Mouse (Mus musculus): Measurements from ENCODE around the gene Srxn1. TPM values are rescaled to one million over a fixed set of nuclear protein-coding genes. Genes with fewer than 3 reads are reported as not detected.

Gene Srxn1
- polyA plus RNA-seq, 1 experiment from 2014 or later: 25.8 TPM

GRCm38 (mm10) chr2:152090486-152090885 lies 14.8 kb upstream of the Srxn1 start:
- WGBS: 75% methylated on average over 5 of the region's 5 CpGs
- Histone ChIP-seq H3K27ac (replicated peaks) (no peak overlapping the region), H3K4me2 (no peak overlapping the region), H3K4me3 (replicated peaks) (no peak overlapping the region), H3K4me1 (peaks cover 84% of the 10 kb centered on the region), H3K27me3 (replicated peaks) (peaks cover 12% of the 10 kb centered on the region), H3K9me3 (replicated peaks) (no peaks in the 10 kb centered on the region), H3K36me3 (peaks cover 3% of the 10 kb centered on the region; the same call in 1 of the 2 replicates), H3K9ac (replicated peaks) (no peak overlapping the region)
- no peak for ATAC-seq (ENCODE audit: low FRiP score)

- peaks cover 77% of the 10 kb centered on the region for H3K4me1 ChIP-seq
- no peak for ATAC-seq (ENCODE audit: low FRiP score)
- H3K4me2 ChIP-seq: no peak overlapping the region
- H3K27me3 ChIP-seq (replicated peaks): peaks cover 12% of the 10 kb centered on the region
- 16% methylated on average over 12 of the region's 12 CpGs for whole genome bisulfite sequencing
- H3K4me3 ChIP-seq (replicated peaks): no peak overlapping the region
- no peak overlapping the region for H3K9ac ChIP-seq (replicated peaks)
- H3K27ac ChIP-seq (replicated peaks): no peak overlapping the region
- peaks cover 3% of the 10 kb centered on the region; the same call in 1 of the 2 replicates for H3K36me3 ChIP-seq
- H3K9me3 ChIP-seq (replicated peaks): no peaks in the 10 kb centered on the region
These were observed 13.8 kb upstream of the Srxn1 start for GRCm38 (mm10) chr2:152091342-152092056.

DNA sequence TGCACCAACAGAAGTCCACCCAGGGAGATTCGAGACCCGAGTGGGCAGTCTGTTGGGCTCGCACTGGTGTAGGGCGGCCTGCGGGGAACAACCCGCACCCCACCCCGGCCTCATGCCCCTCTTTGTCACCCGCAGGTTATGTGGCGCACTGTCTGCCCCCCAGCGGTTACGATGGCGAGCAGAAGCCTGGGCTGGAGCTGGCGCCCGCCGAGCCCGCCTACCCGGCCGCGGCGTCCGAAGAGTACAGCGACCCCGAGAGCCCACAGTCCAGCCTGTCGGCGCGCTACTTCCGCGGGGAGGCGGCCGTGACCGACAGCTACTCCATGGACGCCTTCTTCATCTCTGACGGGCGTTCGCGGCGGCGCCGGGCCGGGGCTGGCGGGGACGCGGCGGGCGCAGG lies 12.4 kb upstream of the Srxn1 start:
- H3K4me2 ChIP-seq: peak overlapping the region; percentile 54
- ATAC-seq (ENCODE audit: low FRiP score): no peak
- H3K4me3 ChIP-seq (replicated peaks): peak overlapping the region; percentile 33
- H3K27ac ChIP-seq (replicated peaks): no peak overlapping the region
- WGBS: 8% methylated on average over 45 of the region's 45 CpGs
- no peaks in the 10 kb centered on the region for H3K9me3 ChIP-seq (replicated peaks)
- H3K27me3 ChIP-seq (replicated peaks): peaks cover 12% of the 10 kb centered on the region
- H3K9ac ChIP-seq (replicated peaks): no peak overlapping the region
- peaks cover 72% of the 10 kb centered on the region for H3K4me1 ChIP-seq
- H3K36me3 ChIP-seq: no peaks in the 10 kb centered on the region; the same call in 1 of the 2 replicates

DNA sequence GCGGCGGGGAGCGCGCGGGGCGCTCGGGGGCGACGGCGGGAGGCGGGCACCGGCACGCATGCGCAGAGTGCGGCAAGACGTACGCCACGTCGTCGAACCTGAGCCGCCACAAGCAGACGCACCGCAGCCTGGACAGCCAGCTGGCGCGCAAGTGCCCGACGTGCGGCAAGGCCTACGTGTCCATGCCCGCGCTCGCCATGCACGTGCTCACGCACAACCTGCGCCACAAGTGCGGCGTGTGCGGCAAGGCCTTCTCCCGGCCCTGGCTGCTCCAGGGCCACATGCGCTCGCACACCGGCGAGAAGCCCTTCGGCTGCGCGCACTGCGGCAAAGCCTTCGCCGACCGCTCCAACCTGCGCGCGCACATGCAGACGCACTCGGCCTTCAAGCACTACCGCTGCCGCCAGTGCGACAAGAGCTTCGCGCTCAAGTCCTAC lies 11.9 kb upstream of the Srxn1 start:
- Histone ChIP-seq H3K4me2 (peak overlapping the region; percentile 54), H3K27ac (replicated peaks) (no peak overlapping the region), H3K36me3 (no peaks in the 10 kb centered on the region), H3K9ac (replicated peaks) (no peak overlapping the region), H3K4me3 (replicated peaks) (peak overlapping the region; percentile 33), H3K9me3 (replicated peaks) (no peaks in the 10 kb centered on the region), H3K27me3 (replicated peaks) (peaks cover 12% of the 10 kb centered on the region), H3K4me1 (peaks cover 72% of the 10 kb centered on the region)
- WGBS: 3% methylated on average over 45 of the region's 60 CpGs
- ATAC-seq (ENCODE audit: low FRiP score): 0 out of 2 replicates have a peak, but pooled peaks have one; percentile 6

- ATAC-seq (ENCODE audit: low FRiP score): no peak
- H3K27ac ChIP-seq (replicated peaks): no peak overlapping the region
- H3K36me3 ChIP-seq: no peaks in the 10 kb centered on the region
- H3K4me2 ChIP-seq: no peak overlapping the region
- H3K9me3 ChIP-seq (replicated peaks): no peaks in the 10 kb centered on the region
- H3K27me3 ChIP-seq (replicated peaks): peaks cover 12% of the 10 kb centered on the region
- 8% methylated on average over 29 of the region's 29 CpGs for WGBS
- H3K4me3 ChIP-seq (replicated peaks): no peak overlapping the region
- H3K4me1 ChIP-seq: peaks cover 59% of the 10 kb centered on the region
- no peak overlapping the region for H3K9ac ChIP-seq (replicated peaks)
These were observed 10.3 kb upstream of the Srxn1 start for GRCm38 (mm10) chr2:152094856-152095545.

- no peak overlapping the region for H3K27ac ChIP-seq (replicated peaks)
- H3K4me3 ChIP-seq (replicated peaks): no peak overlapping the region
- WGBS: 37% methylated on average over 2 of the region's 2 CpGs
- H3K4me2 ChIP-seq: no peak overlapping the region
- no peaks in the 10 kb centered on the region for H3K9me3 ChIP-seq (replicated peaks)
- H3K4me1 ChIP-seq: peaks cover 46% of the 10 kb centered on the region
- H3K9ac ChIP-seq (replicated peaks): no peak overlapping the region
- H3K36me3 ChIP-seq: no peaks in the 10 kb centered on the region
- peaks cover 12% of the 10 kb centered on the region for H3K27me3 ChIP-seq (replicated peaks)
- no peak for ATAC-seq (ENCODE audit: low FRiP score)
These were observed 8.4 kb upstream of the Srxn1 start for GRCm38 (mm10) chr2:152096922-152097321.

DNA sequence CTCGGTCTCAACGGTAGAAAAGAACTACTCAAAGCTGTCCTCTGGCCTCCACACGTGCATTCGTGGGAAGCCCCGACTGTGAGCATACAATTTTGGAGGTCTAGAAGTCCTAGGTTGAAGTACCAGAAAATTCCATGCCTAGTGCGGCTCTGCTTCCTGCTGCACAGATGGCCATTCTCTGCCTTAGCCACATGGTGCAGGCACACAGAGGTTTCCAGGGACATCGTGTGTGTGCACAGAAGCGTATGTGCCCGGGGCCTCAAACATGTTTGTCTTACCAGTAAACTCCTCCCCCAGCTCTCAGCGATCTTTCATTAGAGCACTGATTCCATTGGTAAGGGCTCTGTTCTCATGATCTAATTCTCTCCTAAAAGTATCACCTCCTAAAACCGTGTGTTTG lies 7.4 kb upstream of the Srxn1 start:
- peaks cover 50% of the 10 kb centered on the region for H3K4me1 ChIP-seq
- H3K27ac ChIP-seq (replicated peaks): no peak overlapping the region; the same call in 1 of the 2 replicates
- H3K27me3 ChIP-seq (replicated peaks): peaks cover 10% of the 10 kb centered on the region
- no peak overlapping the region for H3K4me3 ChIP-seq (replicated peaks)
- no peaks in the 10 kb centered on the region for H3K36me3 ChIP-seq
- H3K4me2 ChIP-seq: no peak overlapping the region
- no peaks in the 10 kb centered on the region for H3K9me3 ChIP-seq (replicated peaks)
- ATAC-seq (ENCODE audit: low FRiP score): no peak
- H3K9ac ChIP-seq (replicated peaks): no peak overlapping the region
- WGBS: 55% methylated on average over 11 of the region's 11 CpGs

DNA sequence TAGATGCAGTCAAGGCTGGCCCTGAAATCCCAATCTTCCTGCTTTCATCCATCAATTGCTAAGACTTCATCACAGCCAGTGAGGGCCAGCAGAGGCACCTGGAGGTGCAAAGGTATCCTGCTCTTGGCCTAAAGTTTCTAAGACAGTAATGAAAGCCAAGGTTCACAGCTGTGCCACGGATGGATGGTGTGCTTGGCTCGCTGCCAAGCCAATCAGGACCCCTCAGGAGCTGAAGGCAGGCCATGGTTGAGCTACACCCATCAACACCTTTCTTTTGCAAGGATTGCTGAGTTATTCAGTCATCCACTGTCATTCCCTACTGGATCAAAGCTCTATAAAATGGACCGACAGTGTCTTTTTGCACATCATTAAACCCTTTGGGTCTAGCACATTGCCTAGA lies 5.8 kb upstream of the Srxn1 start:
- no peak overlapping the region for H3K9ac ChIP-seq (replicated peaks)
- no peaks in the 10 kb centered on the region for H3K36me3 ChIP-seq
- no peak overlapping the region for H3K27ac ChIP-seq (replicated peaks)
- WGBS: 30% methylated on average over 3 of the region's 3 CpGs
- H3K4me3 ChIP-seq (replicated peaks): no peak overlapping the region
- peaks cover 34% of the 10 kb centered on the region for H3K4me1 ChIP-seq
- ATAC-seq (ENCODE audit: low FRiP score): no peak
- no peaks in the 10 kb centered on the region for H3K9me3 ChIP-seq (replicated peaks)
- peaks cover under 1% of the 10 kb centered on the region; the same call in 1 of the 2 replicates for H3K27me3 ChIP-seq (replicated peaks)
- H3K4me2 ChIP-seq: no peak overlapping the region

DNA sequence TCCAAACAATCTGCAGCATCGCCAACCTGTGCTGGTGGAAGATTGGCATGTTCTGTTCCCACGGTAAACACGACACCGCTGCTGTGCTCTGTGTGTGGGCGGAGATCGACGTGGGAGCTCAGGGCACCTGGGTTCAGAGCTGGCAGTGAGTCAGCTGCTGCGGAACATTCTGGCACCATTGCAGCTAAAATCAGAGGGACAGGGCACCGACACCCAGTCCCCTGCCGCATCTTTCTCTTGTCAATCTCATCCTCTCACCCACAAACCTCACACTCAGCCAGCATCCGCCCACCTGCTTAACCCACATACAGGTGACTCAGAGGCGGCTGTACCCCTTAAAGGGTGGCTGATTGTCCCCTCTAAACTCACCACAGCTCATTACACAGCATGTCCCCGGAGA lies 3.6 kb upstream of the Srxn1 start:
- Histone ChIP-seq H3K36me3 (no peaks in the 10 kb centered on the region), H3K4me1 (peaks cover 37% of the 10 kb centered on the region), H3K4me2 (no peak overlapping the region), H3K27ac (replicated peaks) (no peak overlapping the region), H3K27me3 (replicated peaks) (no peaks in the 10 kb centered on the region), H3K9me3 (replicated peaks) (no peaks in the 10 kb centered on the region), H3K4me3 (replicated peaks) (no peak overlapping the region), H3K9ac (replicated peaks) (no peak overlapping the region)
- WGBS: 73% methylated on average over 13 of the region's 13 CpGs
- ATAC-seq (ENCODE audit: low FRiP score): no peak

DNA sequence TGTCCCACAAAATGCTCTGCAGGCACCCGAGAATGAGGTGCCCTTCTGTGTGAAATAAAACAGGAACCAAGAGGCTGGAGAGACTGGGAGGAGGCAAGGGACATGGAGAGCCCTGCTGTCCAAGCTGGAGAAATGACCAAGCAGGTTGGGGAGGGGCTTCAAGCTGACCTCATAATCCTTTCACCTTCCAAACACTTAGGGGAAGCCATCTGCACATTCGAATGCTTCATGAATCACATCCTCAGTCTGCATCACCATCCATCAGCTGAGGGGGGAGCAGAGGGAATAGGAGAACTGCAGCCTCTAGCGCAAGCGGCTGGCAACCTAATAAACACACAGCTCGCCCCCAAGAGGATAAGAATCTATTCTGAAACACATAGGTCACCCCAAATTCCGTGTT lies 2.9 kb upstream of the Srxn1 start:
- ATAC-seq (ENCODE audit: low FRiP score): no peak
- H3K9ac ChIP-seq (replicated peaks): no peak overlapping the region
- H3K4me1 ChIP-seq: peaks cover 36% of the 10 kb centered on the region

DNA sequence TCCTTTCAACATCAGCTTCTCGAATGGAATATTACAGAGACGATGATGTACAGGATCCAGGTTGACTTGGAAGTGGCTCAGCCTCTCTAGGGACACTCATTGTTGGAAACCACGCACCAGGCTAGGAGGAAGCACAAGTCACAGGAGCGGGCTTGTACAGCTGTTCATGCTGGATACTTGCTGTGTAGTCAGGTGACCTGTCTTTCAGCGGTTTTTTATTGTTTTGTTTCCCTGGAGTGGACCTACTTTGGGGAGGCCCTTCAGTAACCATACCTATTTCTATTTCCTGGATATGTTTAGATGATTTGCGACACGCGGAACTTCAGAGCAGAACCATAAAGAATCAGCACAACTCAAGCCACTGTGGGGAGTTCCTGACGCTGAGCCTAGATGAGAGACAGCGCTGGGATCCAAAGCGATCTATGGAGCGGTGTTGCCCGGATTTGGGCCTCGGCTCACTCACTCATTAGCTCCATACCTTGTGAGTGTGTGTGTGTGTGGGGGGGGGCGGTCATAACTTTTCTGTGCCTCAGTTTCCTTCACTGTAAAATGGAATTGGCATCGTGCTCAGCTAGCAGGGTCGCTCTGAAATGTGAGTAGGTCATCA lies 502 bp upstream of the Srxn1 start:
- peak overlapping the region; percentile 73 for H3K4me2 ChIP-seq
- peak; percentile 35 for ATAC-seq (ENCODE audit: low FRiP score)
- peak overlapping the region; percentile 82 for H3K9ac ChIP-seq (replicated peaks)
- H3K4me3 ChIP-seq (replicated peaks): peak overlapping the region; percentile 66
- peaks cover 32% of the 10 kb centered on the region for H3K4me1 ChIP-seq
- H3K9me3 ChIP-seq (replicated peaks): no peaks in the 10 kb centered on the region
- H3K27ac ChIP-seq (replicated peaks): peak overlapping the region; percentile 71
- no peaks in the 10 kb centered on the region for H3K36me3 ChIP-seq
- WGBS: 13% methylated on average over 17 of the region's 17 CpGs
- H3K27me3 ChIP-seq (replicated peaks): no peaks in the 10 kb centered on the region

More for the DNA sequence above, 2.9 kb upstream of the Srxn1 start:
- Histone ChIP-seq H3K9me3 (replicated peaks) (no peaks in the 10 kb centered on the region), H3K27ac (replicated peaks) (no peak overlapping the region), H3K4me3 (replicated peaks) (no peak overlapping the region), H3K4me2 (no peak overlapping the region), H3K27me3 (replicated peaks) (no peaks in the 10 kb centered on the region), H3K36me3 (no peaks in the 10 kb centered on the region)
- WGBS: 34% methylated on average over 6 of the region's 6 CpGs

All from neural tube, embryonic 15.5 days (tissue).